Mouse (Mus musculus) bone marrow macrophage, adult 2 months (primary cell): ENCODE results near the gene Ube2v1. TPM values are rescaled to one million over a fixed set of nuclear protein-coding genes. Genes with fewer than 3 reads are reported as not detected.

Experiments used
- H3K27ac ChIP-seq: 2 replicates; pipeline ENCODE4 v1.5.1; 2012; ENCODE audit warnings: low read depth, low read length; ENCODE audit not compliant: insufficient read depth
- H3K4me1 ChIP-seq: 2 replicates; pipeline ENCODE4 v1.6.1; 2012; ENCODE audit warnings: low read length; ENCODE audit not compliant: control insufficient read depth, insufficient read depth
- H3K4me3 ChIP-seq: 2 replicates; pipeline ENCODE4 v1.5.1; 2012; ENCODE audit warnings: mild to moderate bottlenecking, low read length, moderate library complexity; ENCODE audit not compliant: insufficient read depth
- CTCF ChIP-seq: IDR thresholded peaks from 2 replicates; pipeline ENCODE4 v1.5.1; 2012; ENCODE audit warnings: low read depth, mild to moderate bottlenecking, low read length, moderate library complexity
- POLR2A ChIP-seq: IDR thresholded peaks from 2 replicates; pipeline ENCODE4 v1.6.1; 2012; ENCODE audit warnings: mild to moderate bottlenecking, low read depth, low read length, borderline replicate concordance
- polyA plus RNA-seq: library from polyadenylated mRNA; stranded (reverse); fragments of >200 nt; gene quantifications from 2 replicates; pipeline ENCODE4 v1.2.4, GENCODE M21; 2012; ENCODE audit not compliant: missing spikeins, insufficient read depth, insufficient read length

Gene Ube2v1
- polyA plus RNA-seq, 1 experiment, result 166 TPM

DNA sequence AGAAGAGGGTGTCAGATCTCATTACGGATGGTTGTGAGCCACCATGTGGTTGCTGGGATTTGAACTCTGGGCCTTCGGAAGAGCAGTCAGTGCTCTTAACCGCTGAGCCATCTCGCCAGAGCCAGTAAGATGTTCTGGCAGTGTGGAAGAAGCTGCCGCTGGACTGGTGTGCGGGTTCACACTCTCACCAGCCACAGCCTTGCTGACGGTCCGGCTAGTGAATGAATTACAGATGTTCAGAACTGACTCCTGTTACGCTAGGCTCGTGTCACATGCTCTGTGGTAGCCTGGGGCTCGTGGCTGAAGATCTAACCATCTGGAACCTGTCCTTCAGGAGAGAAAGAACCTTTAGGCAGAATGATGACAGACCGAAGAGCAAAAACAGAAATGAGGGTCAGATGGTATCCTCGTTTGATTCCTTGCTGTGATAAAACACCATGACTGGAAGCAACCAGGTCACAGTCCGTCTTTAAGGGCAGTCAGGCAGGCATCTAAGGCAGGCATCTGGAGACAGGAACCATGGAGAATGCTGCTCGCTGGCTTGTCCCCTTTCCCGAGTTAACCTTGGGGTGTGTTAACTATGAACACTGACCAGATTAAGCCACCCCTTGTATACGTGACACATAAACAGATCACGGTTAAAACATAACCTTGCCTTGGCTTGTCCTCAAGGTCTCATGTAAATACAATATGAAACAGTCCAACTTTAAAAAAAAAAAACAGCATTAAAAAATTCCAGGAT, 34.2 kb upstream of the Ube2v1 start:
- Histone ChIP-seq H3K27ac (no peak overlapping the region), H3K4me3 (no peak overlapping the region), H3K4me1 (peaks cover 4% of the 10 kb centered on the region)
- TF ChIP-seq CTCF (no peak), POLR2A (no peak)

DNA sequence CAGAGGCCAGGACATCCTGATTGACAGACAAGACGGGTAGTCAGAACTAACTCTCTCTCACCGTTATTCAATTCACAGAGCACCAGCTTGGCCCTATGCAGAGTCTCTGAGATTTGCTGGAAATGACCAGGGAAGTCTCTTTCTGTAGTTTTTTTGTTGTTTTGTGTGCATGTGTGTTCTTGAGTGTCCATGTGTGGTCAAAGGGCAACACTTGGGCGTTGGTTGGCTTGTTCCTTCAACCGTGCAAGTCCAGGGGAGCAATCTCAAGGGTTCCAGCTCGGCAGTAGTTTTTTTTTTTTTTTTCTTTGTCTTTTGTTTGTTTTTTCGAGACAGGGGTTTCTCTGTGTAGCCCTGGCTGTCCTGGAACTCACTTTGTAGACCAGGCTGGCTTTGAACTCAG, 30.8 kb upstream of the Ube2v1 start:
- no peak overlapping the region for H3K27ac ChIP-seq
- no peak overlapping the region for H3K4me3 ChIP-seq
- no peak for TF ChIP-seq CTCF
- no peak for TF ChIP-seq POLR2A
- peaks cover 16% of the 10 kb centered on the region for H3K4me1 ChIP-seq

DNA sequence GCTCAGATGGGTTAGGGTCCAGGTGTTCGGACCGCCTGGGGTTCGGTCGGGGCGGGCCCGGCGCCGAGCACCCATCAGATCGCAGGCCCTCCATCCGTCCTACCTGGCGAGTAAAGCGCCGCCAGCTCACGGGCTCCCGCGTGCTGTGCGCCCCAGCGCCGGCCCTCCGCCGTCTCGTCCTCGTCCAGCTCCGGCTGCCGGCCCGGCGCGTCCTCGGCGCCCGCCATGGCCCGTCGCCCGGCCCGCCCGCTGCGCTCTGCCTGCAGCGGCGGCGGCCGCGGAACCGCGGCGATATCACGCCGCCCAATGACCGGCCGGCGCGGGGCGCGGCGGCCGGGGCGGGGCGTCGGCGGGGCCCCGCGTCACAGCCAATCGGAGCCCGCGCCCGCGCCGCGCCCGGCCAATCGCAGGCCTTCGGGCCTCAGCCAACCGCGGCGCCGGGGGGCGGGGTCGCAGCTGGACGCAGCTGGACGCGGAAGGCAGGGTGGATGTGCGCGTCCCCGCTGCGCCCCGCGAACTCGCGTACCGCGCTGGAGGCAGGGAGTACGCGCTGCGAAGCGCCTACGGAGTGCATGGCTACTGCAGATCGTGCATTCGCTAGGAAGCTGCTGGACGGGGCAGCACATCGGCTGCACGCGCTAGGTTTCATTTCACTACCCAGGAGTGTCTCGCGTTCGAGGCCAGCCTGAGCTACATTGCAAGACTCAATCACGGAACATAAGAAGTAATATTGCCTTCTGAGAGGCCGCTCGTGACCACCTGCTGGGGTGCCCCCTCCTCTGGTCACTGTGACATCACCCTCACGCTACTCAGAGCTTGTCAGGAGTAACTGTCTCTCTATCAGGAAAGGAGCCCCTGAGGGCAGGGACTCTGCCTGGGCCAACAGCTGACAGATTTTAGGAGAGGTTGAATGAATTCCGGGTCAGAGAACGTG, 29.6 kb upstream of the Ube2v1 start, which contains the start of gene Gm20431:
Gene Gm20431, minus strand, starts transcription at position 227 of the 934 bp plus-strand sequence.
- Histone ChIP-seq H3K4me3 (peak within 1 kb of the TSS; percentile 79), H3K27ac (peak within 1 kb of the TSS; percentile 99), H3K4me1 (peaks cover 23% of the 10 kb centered on the region)
- TF ChIP-seq POLR2A (peak; percentile 73; the same call in 1 of the 2 replicates), CTCF (no peak)

DNA sequence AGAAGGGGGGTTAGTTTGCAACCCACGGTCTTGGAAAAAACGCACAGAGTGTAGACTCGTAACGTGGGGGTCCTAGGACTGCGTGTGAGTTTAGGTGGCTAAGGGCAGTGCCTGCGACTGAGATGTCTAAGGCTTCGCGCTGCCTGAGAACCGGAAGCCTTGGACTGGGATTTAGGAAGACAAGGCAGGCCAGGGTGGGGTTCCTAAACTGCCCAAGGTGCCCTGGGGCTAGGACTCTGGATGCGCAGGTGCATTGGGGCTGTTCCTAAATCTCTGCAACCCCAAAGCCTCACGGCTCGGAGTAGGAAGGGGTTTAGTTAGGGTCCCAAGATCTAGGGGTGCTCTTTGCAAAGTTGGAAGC, 28.7 kb upstream of the Ube2v1 start:
- peak overlapping the region; percentile 99 for H3K27ac ChIP-seq
- no peak for TF ChIP-seq POLR2A
- TF ChIP-seq CTCF, result no peak
- peak overlapping the region; percentile 79 for H3K4me3 ChIP-seq
- H3K4me1 ChIP-seq, result peaks cover 28% of the 10 kb centered on the region

DNA sequence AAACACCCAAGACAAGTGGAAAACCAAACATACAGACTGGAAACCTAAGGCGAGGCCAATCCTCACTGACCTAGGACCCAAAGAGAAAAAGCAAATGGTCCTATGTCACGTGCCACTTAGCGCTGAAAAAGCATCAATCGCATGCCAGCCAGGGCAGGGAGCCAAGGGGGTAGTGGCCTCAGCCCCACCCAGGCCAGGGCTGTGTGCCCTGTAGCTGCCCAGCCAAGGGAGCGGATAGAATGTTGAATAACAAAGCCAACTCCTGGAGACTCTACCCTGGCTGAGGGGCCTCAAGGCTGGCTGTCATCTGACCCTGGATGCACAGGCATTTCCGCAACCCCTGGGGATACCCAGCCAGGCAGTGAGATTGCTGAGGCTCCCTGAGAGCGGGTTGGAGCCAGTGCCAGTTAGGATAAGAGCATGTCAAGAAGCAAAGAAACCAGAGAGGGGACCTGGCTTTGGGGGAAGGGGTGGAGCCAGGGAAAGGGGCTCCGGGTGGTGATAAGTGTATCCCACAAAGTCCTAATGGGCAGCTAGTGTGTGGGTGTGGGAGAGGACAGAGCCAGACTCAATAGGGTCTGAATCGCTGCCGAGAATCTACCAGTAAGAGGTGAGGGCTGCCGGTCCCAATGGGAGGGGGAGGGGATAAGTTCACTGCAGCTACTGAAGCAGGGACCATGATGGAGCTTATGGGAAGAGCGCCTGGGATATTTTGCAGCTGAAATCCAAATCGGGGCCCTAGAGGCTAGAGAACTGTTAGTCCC, 28.1 kb upstream of the Ube2v1 start:
- TF ChIP-seq CTCF, result no peak
- peak overlapping the region; percentile 99 for H3K27ac ChIP-seq
- H3K4me1 ChIP-seq, result peaks cover 33% of the 10 kb centered on the region
- peak overlapping the region; percentile 79 for H3K4me3 ChIP-seq

DNA sequence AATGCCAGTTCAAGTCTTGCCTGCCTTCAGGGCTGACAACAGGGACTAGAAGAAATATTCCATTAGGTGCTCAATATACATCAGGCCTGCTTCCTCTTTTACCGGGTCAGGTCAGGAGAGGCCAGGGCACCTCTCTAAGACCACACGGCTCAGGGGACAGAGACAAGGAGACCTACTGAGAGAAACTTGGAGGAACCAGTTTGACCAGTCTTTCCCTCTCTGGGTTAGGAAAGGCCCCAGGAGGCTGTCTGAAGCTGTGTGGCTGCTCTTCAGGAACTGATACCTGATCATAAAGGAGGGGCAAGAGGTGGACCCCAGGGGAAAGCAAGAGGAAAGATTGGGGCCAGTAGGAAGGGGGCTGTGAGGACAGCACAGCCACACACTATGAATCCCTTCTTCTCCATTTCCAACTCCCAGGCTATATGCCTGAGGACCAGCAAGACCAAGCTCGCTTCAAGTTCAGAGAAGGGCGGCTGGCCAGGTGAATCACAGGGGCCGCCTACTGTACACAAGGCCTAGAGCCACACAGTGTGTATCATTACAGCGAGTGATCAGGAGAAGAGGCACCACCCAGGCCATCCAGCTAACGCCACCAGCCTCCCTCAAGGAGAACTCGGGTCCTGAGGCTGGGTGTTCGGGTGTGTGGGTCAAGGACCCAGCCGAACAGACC, 27.4 kb upstream of the Ube2v1 start:
- no peak for TF ChIP-seq CTCF
- TF ChIP-seq POLR2A, result no peak
- Histone ChIP-seq H3K4me3 (peak overlapping the region; percentile 79), H3K27ac (peak overlapping the region; percentile 99), H3K4me1 (peaks cover 40% of the 10 kb centered on the region)

DNA sequence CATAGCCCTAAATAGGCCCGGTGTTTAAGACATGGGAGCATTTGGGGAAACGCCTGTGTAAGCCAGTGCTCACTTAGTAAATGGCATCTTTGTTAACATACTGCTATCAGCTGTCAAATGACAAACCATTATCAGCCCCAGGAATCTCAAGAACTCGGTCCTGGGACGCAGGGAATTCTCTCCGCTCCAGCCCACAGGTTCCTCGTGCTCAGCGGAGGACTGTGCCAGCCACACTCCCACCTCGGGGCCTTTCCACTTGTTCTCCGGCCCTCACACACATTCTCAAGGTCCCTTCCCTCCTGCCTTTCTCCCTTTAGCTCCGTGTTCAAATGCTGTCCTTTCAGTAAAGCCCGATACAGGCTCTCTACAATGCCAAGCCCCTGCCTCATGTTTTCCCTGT, 26.8 kb upstream of the Ube2v1 start:
- no peak for TF ChIP-seq POLR2A
- TF ChIP-seq CTCF, result no peak
- Histone ChIP-seq H3K4me1 (peaks cover 46% of the 10 kb centered on the region), H3K4me3 (peak overlapping the region; percentile 79), H3K27ac (peak overlapping the region; percentile 99)

DNA sequence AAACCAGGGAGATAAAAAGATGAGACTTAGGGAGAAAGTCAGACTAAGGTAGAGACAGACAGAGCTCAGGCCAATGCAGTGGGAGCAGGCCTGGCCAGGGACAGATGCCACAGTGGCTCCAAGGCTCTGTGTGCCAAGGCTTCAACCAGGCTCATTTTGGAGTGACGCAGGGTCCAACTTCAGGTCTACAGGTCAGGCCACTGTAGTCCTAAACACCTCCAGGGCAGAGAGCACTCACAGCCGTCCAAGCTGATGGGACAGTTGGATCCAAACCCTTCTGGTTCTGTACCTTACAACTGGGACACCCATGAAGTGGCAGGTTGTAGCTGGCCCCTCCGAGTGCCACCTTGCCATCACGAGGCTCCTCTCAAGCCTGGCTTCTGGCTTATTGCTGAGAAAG, 26.1 kb upstream of the Ube2v1 start:
- peak overlapping the region; percentile 99 for H3K27ac ChIP-seq
- peak overlapping the region; percentile 79 for H3K4me3 ChIP-seq
- H3K4me1 ChIP-seq, result peaks cover 51% of the 10 kb centered on the region
- TF ChIP-seq CTCF (no peak), POLR2A (no peak)

DNA sequence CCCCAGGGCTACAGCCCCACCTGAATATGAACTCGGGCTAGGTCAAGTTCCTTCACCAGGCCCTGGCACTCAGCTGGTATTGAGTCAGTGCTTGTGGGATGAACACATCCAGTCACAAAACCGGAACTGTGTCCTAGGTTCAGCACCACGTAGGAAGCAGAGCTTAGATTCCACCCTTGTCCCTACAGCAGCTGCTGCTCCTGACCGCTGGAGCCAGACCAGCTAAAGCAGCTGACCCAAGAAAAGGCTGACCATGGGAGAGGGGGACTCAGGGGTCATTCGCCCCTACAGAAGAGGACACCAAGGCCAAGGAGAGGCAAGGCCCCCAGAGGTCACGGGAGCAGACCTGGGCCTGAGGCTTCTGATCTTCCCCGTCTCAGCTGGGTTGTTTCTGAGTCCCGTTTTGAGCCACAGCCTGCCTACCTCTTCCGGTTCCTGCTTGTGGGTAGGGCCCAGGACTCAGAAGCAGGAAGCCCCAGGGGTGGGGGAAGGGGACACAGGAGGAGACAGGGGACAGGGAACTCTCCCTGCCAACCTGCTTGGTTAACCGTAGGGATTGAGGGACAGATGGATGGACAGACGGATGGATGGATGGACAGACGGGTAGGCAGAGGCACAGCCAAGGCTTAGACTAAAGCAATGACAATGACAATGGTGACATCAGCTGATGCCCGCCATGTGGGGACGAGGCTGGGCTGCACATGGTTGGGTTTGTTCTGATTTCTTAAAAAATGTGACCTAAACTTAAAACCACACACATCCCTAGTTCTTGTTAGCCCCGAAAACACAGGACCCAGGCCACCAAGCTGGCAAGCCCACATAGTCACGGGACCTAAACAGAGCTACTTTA, 25.0 kb upstream of the Ube2v1 start:
- H3K4me1 ChIP-seq, result peaks cover 54% of the 10 kb centered on the region
- H3K4me3 ChIP-seq, result peak overlapping the region; percentile 79
- TF ChIP-seq CTCF (no peak), POLR2A (no peak)
- H3K27ac ChIP-seq, result peak overlapping the region; percentile 99
